ENCODE assay signal across 8 mouse cellular contexts in genomic region chr16:17619198-17620105, GRCm38 (mm10). TPM values are rescaled to one million over a fixed set of nuclear protein-coding genes. Genes with fewer than 3 reads are reported as not detected.
DNase-seq lines count a peak whose midpoint lies in the region; ATAC-seq lines count a peak whose summit lies in the region.

Gene Smpd4 (plus strand): TSS chr16:17619354.

- peak within 1 kb of the TSS; percentile 84 for H3K4me3 ChIP-seq in hindbrain, embryonic 14.5 days (replicated peaks; ENCODE audit: low read length)

- H3K4me1 ChIP-seq in hindbrain, embryonic 14.5 days (replicated peaks; ENCODE audit: control insufficient read depth, insufficient read depth, low read length) = 0 out of 2 replicates have a peak, but pooled peaks cover 6% of the 10 kb centered on the region

- H3K9ac ChIP-seq in hindbrain, embryonic 14.5 days = peak within 1 kb of the TSS; percentile 81

- peaks cover 27% of the 10 kb centered on the region for H3K36me3 ChIP-seq in hindbrain, embryonic 14.5 days (replicated peaks; ENCODE audit: control insufficient read depth, insufficient read depth)

- peak within 1 kb of the TSS; percentile 65 for H3K4me2 ChIP-seq in hindbrain, embryonic 14.5 days (replicated peaks)

- DNase-seq in WW6 (ENCODE audit: low read depth, low spot score) = peak; percentile 71
- DNase-seq in cerebellum, postnatal 36 days = peak; percentile 90 to 94
- DNase-seq in frontal cortex, postnatal 36 days (ENCODE audit: low spot score in 2 of 2) = peak; percentile 91 to 92
- DNase-seq in hindbrain, embryonic 14.5 days (ENCODE audit: low spot score) = peak; percentile 96
- DNase-seq in layer of hippocampus, postnatal 25 days (ENCODE audit: extremely low spot score in 1 of 2, low spot score in 1 of 2) = peak; percentile 95 to 96
- DNase-seq in lung, postnatal 25 days (ENCODE audit: low spot score) = peak; percentile 89
- peak; percentile 77 for DNase-seq in retina, adult 2 months (ENCODE audit: low read depth, low spot score)
- DNase-seq in thymus, postnatal 36 days = peak; percentile 86 to 90

- ATAC-seq in hindbrain, embryonic 14.5 days (ENCODE audit: low FRiP score) = peak; percentile 86

- no peak within 1 kb of the TSS for H3K27ac ChIP-seq in hindbrain, embryonic 14.5 days

- no peaks in the 10 kb centered on the region for H3K27me3 ChIP-seq in hindbrain, embryonic 14.5 days (ENCODE audit: control insufficient read depth, insufficient read depth, low read length)

- H3K9me3 ChIP-seq in hindbrain, embryonic 14.5 days (ENCODE audit: control insufficient read depth, low read length) = no peaks in the 10 kb centered on the region

- 3% methylated on average over 60 of the region's 60 CpGs for WGBS in hindbrain, embryonic 14.5 days

RNA-seq across cellular contexts. Expression of gene Smpd4, which starts in this region (rescaled TPM):
- polyA plus RNA-seq in hindbrain, embryonic 14.5 days (2014; fragmentation: Nextera tagmentation; extraction: Ambion mirVana) = 22.3 and 24.5 TPM in 2 replicates
- 10 to 100 TPM; 40.8 to 58.6 TPM for total RNA-seq in layer of hippocampus, postnatal 25 days (2021)
